Mouse (Mus musculus) hindbrain, embryonic 12.5 days (tissue): ENCODE results near the gene Slc24a5. TPM values are rescaled to one million over a fixed set of nuclear protein-coding genes. Genes with fewer than 3 reads are reported as not detected.
"Not testable (repeated sequence)": the region's sequence is repeated elsewhere in the genome, so short reads cannot be mapped to it uniquely, and the experiment has no call there.

Experiments used
- ATAC-seq: fragments of 200-750 bp; cut with Nextera tagmentation; 2 replicates; pipeline ENCODE4 v1.8.0; 2017; ENCODE audit warnings: moderate TSS enrichment; ENCODE audit not compliant: low FRiP score
- H3K27ac ChIP-seq: fragments of 300-500 bp; sonication (generic); 2 replicates; pipeline ENCODE4 v1.5.1; 2016; ENCODE audit warnings: mild to moderate bottlenecking
- H3K27me3 ChIP-seq: fragments of 300-500 bp; sonication (generic); 2 replicates; pipeline ENCODE4 v1.6.1; 2016; ENCODE audit warnings: mild to moderate bottlenecking
- H3K36me3 ChIP-seq: fragments of 300-500 bp; sonication (generic); 2 replicates; pipeline ENCODE4 v1.6.1; 2016; ENCODE audit warnings: mild to moderate bottlenecking
- H3K4me1 ChIP-seq: fragments of 300-500 bp; sonication (generic); 2 replicates; pipeline ENCODE4 v1.6.1; 2016
- H3K4me2 ChIP-seq: fragments of 300-500 bp; sonication (generic); replicated peaks from 2 replicates; pipeline ENCODE4 v1.6.1; 2016; ENCODE audit warnings: mild to moderate bottlenecking
- H3K4me3 ChIP-seq: fragments of 300-500 bp; sonication (generic); 2 replicates; pipeline ENCODE4 v1.5.1; 2016; ENCODE audit warnings: mild to moderate bottlenecking
- H3K9ac ChIP-seq: fragments of 300-500 bp; sonication (generic); 2 replicates; pipeline ENCODE4 v1.6.1; 2016; ENCODE audit warnings: mild to moderate bottlenecking, moderate library complexity
- H3K9me3 ChIP-seq: fragments of 300-500 bp; sonication (generic); replicated peaks from 2 replicates; pipeline ENCODE4 v1.6.1; 2016; ENCODE audit warnings: mild to moderate bottlenecking
- WGBS: fragments of 180-500 bp; shearing (Covaris S2); methylation state at CpG from one replicate; pipeline ENCODE4 v1.1.7; 2016; 5-methylcytosine and 5-hydroxymethylcytosine counted together
- polyA plus RNA-seq: library from polyadenylated mRNA; unstranded; fragments of >200 nt; fragmentation: Nextera tagmentation; extraction: Ambion mirVana; gene quantifications from 2 replicates; pipeline ENCODE4 v1.2.1, GENCODE M21; 2016

The Slc24a5 gene
- polyA plus RNA-seq, 1 experiment from 2014 or later: 4.8 TPM

- 64% methylated on average over 4 of the region's 4 CpGs for WGBS
- Histone ChIP-seq H3K4me1 (0 out of 2 replicates have a peak, but pooled peaks cover 1% of the 10 kb centered on the region), H3K27me3 (no peaks in the 10 kb centered on the region), H3K27ac (no peak overlapping the region), H3K9me3 (no peaks in the 10 kb centered on the region), H3K36me3 (no peaks in the 10 kb centered on the region), H3K4me3 (no peak overlapping the region), H3K4me2 (no peak overlapping the region), H3K9ac (no peak overlapping the region)
- no peak for ATAC-seq
Observed at GRCm38 (mm10) chr2:125062944-125063343, 5.0 kb upstream of the Slc24a5 start.

GRCm38 (mm10) chr2:125067373-125067772, 551 bp upstream of the Slc24a5 start:
- 91% methylated on average over 7 of the region's 7 CpGs for WGBS
- no peak overlapping the region for H3K9ac ChIP-seq
- H3K36me3 ChIP-seq: no peaks in the 10 kb centered on the region
- no peak overlapping the region for H3K27ac ChIP-seq
- H3K27me3 ChIP-seq: no peaks in the 10 kb centered on the region
- H3K9me3 ChIP-seq: no peaks in the 10 kb centered on the region
- ATAC-seq: no peak
- H3K4me3 ChIP-seq: no peak overlapping the region
- no peak overlapping the region for H3K4me2 ChIP-seq
- 0 out of 2 replicates have a peak, but pooled peaks cover 3% of the 10 kb centered on the region for H3K4me1 ChIP-seq

- Histone ChIP-seq H3K9me3 (no peaks in the 10 kb centered on the region), H3K4me3 (no peak overlapping the region), H3K4me2 (no peak overlapping the region), H3K27me3 (no peaks in the 10 kb centered on the region), H3K4me1 (0 out of 2 replicates have a peak, but pooled peaks cover 3% of the 10 kb centered on the region), H3K27ac (no peak overlapping the region), H3K9ac (no peak overlapping the region), H3K36me3 (no peaks in the 10 kb centered on the region)
- 89% methylated on average over 12 of the region's 12 CpGs for WGBS
- ATAC-seq: no peak
Observed at GRCm38 (mm10) chr2:125068696-125069095, 772 bp downstream of the Slc24a5 start.

GRCm38 (mm10) chr2:125073056-125073780, 5.3 kb downstream of the Slc24a5 start:
- Histone ChIP-seq H3K36me3 (no peaks in the 10 kb centered on the region), H3K4me3 (no peak overlapping the region), H3K4me1 (no peaks in the 10 kb centered on the region), H3K9me3 (no peaks in the 10 kb centered on the region), H3K9ac (no peak overlapping the region), H3K27ac (no peak overlapping the region), H3K27me3 (no peaks in the 10 kb centered on the region), H3K4me2 (no peak overlapping the region)
- ATAC-seq: no peak
- WGBS: 83% methylated on average over 3 of the region's 3 CpGs

DNA sequence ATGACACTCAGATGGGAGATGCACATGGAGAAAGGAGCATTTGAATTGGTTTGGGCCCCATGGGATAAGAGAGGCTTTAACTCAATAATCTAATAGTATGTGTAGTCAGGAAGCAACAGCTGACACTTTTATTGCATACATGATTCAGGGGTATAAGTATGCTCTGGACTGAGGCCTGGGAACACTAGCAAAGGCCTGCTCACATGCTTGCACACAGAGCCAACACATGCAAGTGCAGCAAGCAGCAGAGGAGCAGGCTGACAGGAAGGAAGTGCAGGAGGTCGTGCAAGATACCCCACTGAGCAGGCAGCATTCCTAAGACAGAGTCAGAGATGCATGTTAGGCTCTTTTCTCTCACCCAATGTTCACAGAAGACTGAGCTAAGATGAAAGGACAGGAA, 16.0 kb downstream of the Slc24a5 start:
- H3K4me1 ChIP-seq: no peaks in the 10 kb centered on the region
- H3K27me3 ChIP-seq: no peaks in the 10 kb centered on the region
- no peak for ATAC-seq
- 29% methylated on average over 1 of the region's 1 CpGs for WGBS
- H3K4me3 ChIP-seq: no peak overlapping the region
- H3K9me3 ChIP-seq: no peaks in the 10 kb centered on the region
- no peak overlapping the region for H3K27ac ChIP-seq
- H3K4me2 ChIP-seq: no peak overlapping the region
- H3K36me3 ChIP-seq: peaks cover 39% of the 10 kb centered on the region
- no peak overlapping the region for H3K9ac ChIP-seq

GRCm38 (mm10) chr2:125088757-125089156, 20.8 kb downstream of the Slc24a5 start:
- no peak for ATAC-seq
- 93% methylated on average over 7 of the region's 7 CpGs for WGBS
- Histone ChIP-seq H3K4me3 (no peak overlapping the region), H3K9ac (no peak overlapping the region), H3K27ac (no peak overlapping the region), H3K9me3 (no peaks in the 10 kb centered on the region), H3K27me3 (no peaks in the 10 kb centered on the region), H3K4me2 (no peak overlapping the region), H3K4me1 (no peaks in the 10 kb centered on the region), H3K36me3 (peaks cover 40% of the 10 kb centered on the region)

- WGBS: 90% methylated on average over 3 of the region's 3 CpGs
- not testable (repeated sequence) for H3K9ac ChIP-seq, ATAC-seq, H3K4me1 ChIP-seq, H3K27ac ChIP-seq, H3K27me3 ChIP-seq, H3K4me3 ChIP-seq, H3K4me2 ChIP-seq, H3K9me3 ChIP-seq
- peaks cover 44% of the 10 kb centered on the region for H3K36me3 ChIP-seq
Observed at GRCm38 (mm10) chr2:125092123-125092522, 24.2 kb downstream of the Slc24a5 start.

DNA sequence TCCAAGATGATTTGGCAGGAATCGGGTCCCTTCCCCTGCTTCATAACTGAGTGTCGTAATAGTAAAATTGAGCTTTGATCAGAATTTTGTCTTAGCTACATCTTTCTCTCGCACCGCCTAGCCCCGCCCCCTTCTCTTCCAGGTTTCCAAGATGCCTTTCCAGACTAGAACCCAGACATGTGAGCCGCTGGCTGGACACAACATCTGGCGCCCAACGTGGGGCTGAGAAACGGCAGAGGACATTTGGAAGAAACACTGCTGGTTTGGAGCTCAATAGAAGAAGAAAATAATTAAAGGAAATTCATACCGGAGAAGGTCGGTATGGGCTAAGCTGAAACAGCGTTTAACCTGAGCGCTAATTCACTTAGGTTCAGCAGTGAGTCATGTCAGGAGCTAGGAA, 36.6 kb downstream of the Slc24a5 start:
- not testable (repeated sequence) for H3K4me3 ChIP-seq, H3K27me3 ChIP-seq, H3K27ac ChIP-seq, ATAC-seq, H3K4me1 ChIP-seq, H3K9me3 ChIP-seq, H3K4me2 ChIP-seq, H3K9ac ChIP-seq
- 97% methylated on average over 13 of the region's 13 CpGs for WGBS
- peaks cover 50% of the 10 kb centered on the region for H3K36me3 ChIP-seq

DNA sequence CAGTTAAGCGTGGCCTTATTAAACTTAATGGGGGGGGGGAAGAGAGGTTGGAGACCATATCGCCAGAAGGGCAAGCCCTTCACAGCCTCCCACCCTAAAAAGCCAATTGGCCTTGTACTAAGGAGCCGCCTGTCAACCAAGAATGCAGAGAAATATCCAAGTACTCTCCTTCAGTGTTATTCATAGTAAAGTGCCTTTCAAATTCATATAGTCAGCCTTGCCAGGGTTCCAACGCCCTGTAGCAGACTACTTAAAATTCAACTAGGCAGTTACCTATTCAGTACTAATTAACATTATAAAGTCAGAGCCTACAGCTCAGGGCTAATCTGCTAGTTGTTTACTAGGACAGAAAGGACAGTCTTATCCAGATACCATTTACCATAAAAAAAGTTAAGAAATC, 38.6 kb downstream of the Slc24a5 start:
- H3K4me2 ChIP-seq, H3K9ac ChIP-seq, ATAC-seq, H3K9me3 ChIP-seq, H3K27me3 ChIP-seq, H3K4me1 ChIP-seq, H3K27ac ChIP-seq, H3K4me3 ChIP-seq: not testable (repeated sequence)
- H3K36me3 ChIP-seq: peaks cover 44% of the 10 kb centered on the region
- 88% methylated on average over 4 of the region's 4 CpGs for WGBS

- Histone ChIP-seq H3K9ac (no peak overlapping the region), H3K9me3 (no peaks in the 10 kb centered on the region), H3K36me3 (peaks cover 11% of the 10 kb centered on the region; the same call in 1 of the 2 replicates), H3K27me3 (no peaks in the 10 kb centered on the region), H3K27ac (no peak overlapping the region), H3K4me1 (peaks cover 18% of the 10 kb centered on the region), H3K4me2 (0 out of 2 replicates have a peak overlapping the region, but pooled peaks have one; percentile 11), H3K4me3 (no peak overlapping the region)
- ATAC-seq: no peak
- WGBS: 73% methylated on average over 6 of the region's 6 CpGs
Observed at GRCm38 (mm10) chr2:125119381-125120110, 51.6 kb downstream of the Slc24a5 start.

DNA sequence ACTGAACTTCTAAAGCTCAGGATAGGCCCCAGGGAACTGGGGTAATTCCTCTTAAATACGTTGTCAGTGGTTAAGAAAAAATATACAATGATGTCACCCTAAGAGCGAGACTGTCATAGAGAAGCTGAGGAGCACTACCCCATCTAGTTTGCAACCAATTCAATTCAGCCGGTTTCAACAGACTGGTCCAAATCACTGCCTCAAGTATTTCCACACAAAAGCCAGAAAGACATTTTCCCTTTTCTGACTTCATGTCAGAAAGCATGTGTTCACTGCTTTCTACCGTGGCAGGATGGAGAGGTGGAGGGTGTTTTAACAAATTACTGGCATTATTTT, 54.3 kb downstream of the Slc24a5 start:
- Histone ChIP-seq H3K36me3 (no peaks in the 10 kb centered on the region), H3K27me3 (no peaks in the 10 kb centered on the region), H3K9ac (peak overlapping the region; percentile 94), H3K27ac (peak overlapping the region; percentile 93), H3K4me3 (peak overlapping the region; percentile 65), H3K4me2 (peak overlapping the region; percentile 66), H3K4me1 (peaks cover 18% of the 10 kb centered on the region), H3K9me3 (no peaks in the 10 kb centered on the region)
- WGBS: 8% methylated on average over 4 of the region's 4 CpGs
- ATAC-seq: no peak

DNA sequence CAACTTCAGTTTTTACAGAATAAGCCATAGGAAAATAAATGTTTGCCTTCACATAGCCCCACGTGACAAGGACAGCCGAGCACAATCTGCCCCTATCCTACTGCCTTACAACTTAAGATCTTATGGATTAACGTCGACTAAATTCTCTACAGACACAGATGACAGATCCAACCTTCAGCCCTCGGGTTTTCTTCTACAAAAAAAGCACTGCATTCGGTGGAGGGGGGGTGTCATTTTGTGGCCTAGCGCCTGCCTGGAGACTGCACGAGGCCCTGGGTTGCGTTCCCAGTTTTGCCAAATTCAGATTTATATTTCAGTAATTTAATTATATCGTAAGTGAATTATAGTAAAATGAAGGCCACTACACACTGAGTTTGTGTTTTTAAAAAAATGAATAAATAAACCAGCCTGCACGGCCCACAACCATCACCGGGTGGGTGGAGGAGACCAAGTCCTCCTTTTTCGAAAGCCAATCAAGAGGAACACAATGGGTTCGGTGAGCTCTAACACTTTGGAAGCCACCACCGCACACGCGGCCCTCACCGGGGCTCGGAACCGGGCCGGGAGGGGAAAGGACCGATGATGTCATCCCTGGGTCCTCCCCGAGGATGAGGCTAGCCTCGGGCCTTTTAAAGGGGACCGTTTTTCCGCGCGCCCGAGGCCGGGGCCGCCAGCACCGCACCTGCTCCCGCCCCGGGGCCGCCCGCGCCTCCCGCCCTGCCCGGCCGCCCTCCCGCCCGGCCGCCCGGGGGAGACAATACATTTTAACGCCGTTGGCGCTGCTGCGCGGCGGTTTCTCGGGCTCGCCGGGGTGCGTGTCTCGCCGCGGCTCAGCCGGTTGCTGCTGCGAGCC, 54.9 kb downstream of the Slc24a5 start:
- peak overlapping the region; percentile 94 for H3K9ac ChIP-seq
- H3K4me1 ChIP-seq: peaks cover 18% of the 10 kb centered on the region
- H3K36me3 ChIP-seq: no peaks in the 10 kb centered on the region
- no peaks in the 10 kb centered on the region for H3K27me3 ChIP-seq
- peak; percentile 81 for ATAC-seq
- no peaks in the 10 kb centered on the region for H3K9me3 ChIP-seq
- peak overlapping the region; percentile 93 for H3K27ac ChIP-seq
- peak overlapping the region; percentile 65 for H3K4me3 ChIP-seq
- H3K4me2 ChIP-seq: peak overlapping the region; percentile 66
- WGBS: under 1% methylated on average over 46 of the region's 59 CpGs
